Mouse (Mus musculus): ENCODE data around the gene Cyp2j5. TPM values are rescaled to one million over a fixed set of nuclear protein-coding genes. Genes with fewer than 3 reads are reported as not detected.

Cyp2j5 gene
- polyA plus RNA-seq, 1 experiment: not detected

Other genes starting within 250 kb of the Cyp2j5 start
- 0.13 TPM in 1 of 2 replicates, not detected in the other for gene Cyp2j8, start 156.8 kb downstream of the Cyp2j5 start, polyA plus RNA-seq (2012; rRNA removed)
- gene Cyp2j6, start 110.5 kb downstream of the Cyp2j5 start, polyA plus RNA-seq (2012; rRNA removed): 5.9 and 6.1 TPM in 2 replicates
- gene Cyp2j9, start 72.6 kb downstream of the Cyp2j5 start, polyA plus RNA-seq (2012; rRNA removed): 4.8 and 5.3 TPM in 2 replicates
- gene Gm12695, start 121.0 kb upstream of the Cyp2j5 start, polyA plus RNA-seq (2012; rRNA removed): not detected in 2 replicates

Measured in gonadal fat pad, adult 2 months (tissue).